Mouse (Mus musculus) liver, adult 2 months (tissue): ENCODE results near the gene Bcat1. TPM values are rescaled to one million over a fixed set of nuclear protein-coding genes. Genes with fewer than 3 reads are reported as not detected.
A peak's percentile ranks its signal among the peaks of the same experiment; 100 is the strongest.

Experiments
- DNase-seq: peaks from one replicate; pipeline ENCODE4 v3.0.0-alpha.2; 2011; ENCODE audit warnings: low read depth, low spot score; ENCODE audit errors: extremely low read depth
- H3K27ac ChIP-seq: fragments of 200-500 bp; replicated peaks from 2 replicates; pipeline ENCODE4 v1.5.1; 2012; ENCODE audit warnings: low read depth, mild to moderate bottlenecking, control low read depth, inconsistent platforms, low read length; ENCODE audit not compliant: insufficient read depth
- H3K27me3 ChIP-seq: fragments of 200-500 bp; 2 replicates; pipeline ENCODE4 v1.6.1; 2012; ENCODE audit warnings: mild to moderate bottlenecking, moderate library complexity, low read length, inconsistent platforms; ENCODE audit not compliant: control insufficient read depth, insufficient read depth
- H3K36me3 ChIP-seq: fragments of 200-500 bp; 2 replicates; pipeline ENCODE4 v1.6.1; 2012; ENCODE audit warnings: low read length, inconsistent platforms; ENCODE audit not compliant: control insufficient read depth, insufficient read depth
- H3K4me1 ChIP-seq: fragments of 200-500 bp; 2 replicates; pipeline ENCODE4 v1.6.1; 2011; ENCODE audit warnings: low read length; ENCODE audit not compliant: control insufficient read depth, insufficient read depth
- H3K4me3 ChIP-seq: fragments of 200-500 bp; 2 replicates; pipeline ENCODE4 v1.5.1; 2011; ENCODE audit warnings: low read depth, mild to moderate bottlenecking, control low read depth, low read length, moderate library complexity; ENCODE audit not compliant: insufficient read depth
- H3K79me2 ChIP-seq: fragments of 200-500 bp; 2 replicates; pipeline ENCODE4 v1.6.1; 2012; ENCODE audit warnings: inconsistent platforms, mild to moderate bottlenecking, low read length, moderate library complexity; ENCODE audit not compliant: control insufficient read depth, insufficient read depth
- H3K9ac ChIP-seq: fragments of 200-500 bp; 2 replicates; pipeline ENCODE4 v1.6.1; 2012; ENCODE audit warnings: low read depth, mild to moderate bottlenecking, control low read depth, inconsistent platforms, low read length
- CTCF ChIP-seq: fragments of 200-500 bp; IDR thresholded peaks from 2 replicates; pipeline ENCODE4 v1.5.1; 2011; ENCODE audit warnings: low read depth, low read length, control low read depth
- POLR2A ChIP-seq: fragments of 200-500 bp; IDR thresholded peaks from 2 replicates; pipeline ENCODE4 v1.6.1; 2011; ENCODE audit warnings: low read length, control low read depth; ENCODE audit not compliant: insufficient read depth; ENCODE audit errors: extremely low read depth
- WGBS: fragments of 180-500 bp; shearing (Covaris S2); methylation state at CpG from one replicate; pipeline ENCODE4 v1.1.7; 2018; 5-methylcytosine and 5-hydroxymethylcytosine counted together
- polyA plus RNA-seq: library from polyadenylated mRNA; depleted of rRNA; stranded (reverse); fragments of >200 nt; gene quantifications from 2 replicates; pipeline ENCODE4 v1.2.3, GENCODE M21; 2012
- total RNA-seq: library from RNA; depleted of rRNA; stranded (reverse); fragments of >200 nt; gene quantifications from 2 replicates; pipeline ENCODE4 v1.2.3, GENCODE M21; 2014

Gene Bcat1
- total and polyA plus RNA-seq, 2 experiments: 0.18 TPM; not detected in 1

- 87% methylated on average over 4 of the region's 4 CpGs for WGBS
- TF ChIP-seq CTCF: no peak
- TF ChIP-seq POLR2A: no peak
- H3K9ac ChIP-seq: no peak overlapping the region
Observed at GRCm38 (mm10) chr6:144964205-144964604, 111.8 kb downstream of the Bcat1 start.

GRCm38 (mm10) chr6:144963156-144963555 is 112.8 kb downstream of the Bcat1 start:
- H3K4me3 ChIP-seq: no peak overlapping the region
- H3K27ac ChIP-seq: no peak overlapping the region
- H3K79me2 ChIP-seq: no peaks in the 10 kb centered on the region
- no peaks in the 10 kb centered on the region for H3K36me3 ChIP-seq
- WGBS: 86% methylated on average over 8 of the region's 8 CpGs
- no peaks in the 10 kb centered on the region for H3K27me3 ChIP-seq
- no peak overlapping the region for H3K9ac ChIP-seq
- H3K4me1 ChIP-seq: peaks cover 2% of the 10 kb centered on the region; the same call in 1 of the 2 replicates
- TF ChIP-seq CTCF (peak; percentile 33), POLR2A (no peak)
- DNase-seq: no peak

More at GRCm38 (mm10) chr6:144964205-144964604, 111.8 kb downstream of the Bcat1 start:
- Histone ChIP-seq H3K4me3 (no peak overlapping the region), H3K27ac (no peak overlapping the region), H3K27me3 (no peaks in the 10 kb centered on the region), H3K4me1 (peaks cover 2% of the 10 kb centered on the region; the same call in 1 of the 2 replicates), H3K36me3 (no peaks in the 10 kb centered on the region), H3K79me2 (no peaks in the 10 kb centered on the region)
- no peak for DNase-seq

GRCm38 (mm10) chr6:144962013-144962354 is 114.0 kb downstream of the Bcat1 start:
- no peak for DNase-seq
- H3K4me1 ChIP-seq: no peaks in the 10 kb centered on the region
- TF ChIP-seq POLR2A: no peak
- TF ChIP-seq CTCF: no peak
- H3K27me3 ChIP-seq: no peaks in the 10 kb centered on the region
- no peak overlapping the region for H3K9ac ChIP-seq
- no peak overlapping the region for H3K4me3 ChIP-seq
- no peak overlapping the region for H3K27ac ChIP-seq
- no peaks in the 10 kb centered on the region for H3K79me2 ChIP-seq
- 69% methylated on average over 4 of the region's 4 CpGs for WGBS
- H3K36me3 ChIP-seq: no peaks in the 10 kb centered on the region

- Histone ChIP-seq H3K27ac (no peak overlapping the region), H3K27me3 (no peaks in the 10 kb centered on the region), H3K9ac (no peak overlapping the region), H3K36me3 (no peaks in the 10 kb centered on the region), H3K4me3 (no peak overlapping the region), H3K79me2 (no peaks in the 10 kb centered on the region), H3K4me1 (no peaks in the 10 kb centered on the region)
- TF ChIP-seq POLR2A (no peak), CTCF (no peak)
- no peak for DNase-seq
- 78% methylated on average over 25 of the region's 25 CpGs for WGBS
Observed at GRCm38 (mm10) chr6:144961253-144962012, 114.6 kb downstream of the Bcat1 start.

GRCm38 (mm10) chr6:144955887-144956547 is 120.0 kb downstream of the Bcat1 start:
- 87% methylated on average over 14 of the region's 14 CpGs for WGBS
- TF ChIP-seq CTCF (no peak), POLR2A (no peak)

GRCm38 (mm10) chr6:144952885-144953284 is 123.1 kb downstream of the Bcat1 start:
- Histone ChIP-seq H3K36me3 (no peaks in the 10 kb centered on the region), H3K9ac (no peak overlapping the region), H3K4me1 (no peaks in the 10 kb centered on the region), H3K27me3 (no peaks in the 10 kb centered on the region), H3K27ac (no peak overlapping the region), H3K79me2 (no peaks in the 10 kb centered on the region), H3K4me3 (no peak overlapping the region)
- no peak for DNase-seq
- 85% methylated on average over 6 of the region's 6 CpGs for WGBS
- no peak for TF ChIP-seq CTCF
- no peak for TF ChIP-seq POLR2A

More at GRCm38 (mm10) chr6:144955887-144956547, 120.0 kb downstream of the Bcat1 start:
- Histone ChIP-seq H3K4me3 (no peak overlapping the region), H3K27ac (no peak overlapping the region), H3K27me3 (no peaks in the 10 kb centered on the region), H3K4me1 (no peaks in the 10 kb centered on the region), H3K36me3 (no peaks in the 10 kb centered on the region), H3K9ac (no peak overlapping the region), H3K79me2 (no peaks in the 10 kb centered on the region)
- no peak for DNase-seq
